Mouse (Mus musculus): Measurements from ENCODE around the gene Morn3. TPM values are rescaled to one million over a fixed set of nuclear protein-coding genes. Genes with fewer than 3 reads are reported as not detected.
"Not testable (repeated sequence)": the region's sequence is repeated elsewhere in the genome, so short reads cannot be mapped to it uniquely, and the experiment has no call there.

The Morn3 gene
- total RNA-seq, 2 experiments from 2014 or later = not detected

GRCm38 (mm10) chr5:123061402-123061749, 14.6 kb upstream of the Morn3 start:
- intact Hi-C loops (cut with DNase I); DNase-seq: not testable (repeated sequence)

GRCm38 (mm10) chr5:123060706-123061401, 14.0 kb upstream of the Morn3 start:
- DNase-seq = no peak
- intact Hi-C loops (cut with DNase I) = no loop called here

- peak in 1 of 2 experiments; percentile 57 for DNase-seq
Observed at GRCm38 (mm10) chr5:123059757-123060520, 13.1 kb upstream of the Morn3 start.

GRCm38 (mm10) chr5:123058251-123059102, 11.7 kb upstream of the Morn3 start:
- intact Hi-C loops (cut with DNase I) = loop anchor here (1.0 kb wide), 1 partner anchor 90 kb away; no protein-coding TSS in a partner anchor
- no peak for DNase-seq

More at GRCm38 (mm10) chr5:123059757-123060520, 13.1 kb upstream of the Morn3 start:
- intact Hi-C loops (cut with DNase I) = loop anchor here (1.0 kb wide), 1 partner anchor 92 kb away; no protein-coding TSS in a partner anchor

- DNase-seq = peak; percentile 96 to 98
Observed at GRCm38 (mm10) chr5:123057366-123058250, 10.8 kb upstream of the Morn3 start.

GRCm38 (mm10) chr5:123051736-123052135, 4.9 kb upstream of the Morn3 start:
- intact Hi-C loops (cut with DNase I) = no loop called here
- no peak for DNase-seq

More at GRCm38 (mm10) chr5:123057366-123058250, 10.8 kb upstream of the Morn3 start:
- intact Hi-C loops (cut with DNase I) = no loop called here

GRCm38 (mm10) chr5:123050918-123051317, 4.1 kb upstream of the Morn3 start:
- DNase-seq = no peak
- intact Hi-C loops (cut with DNase I) = no loop called here

GRCm38 (mm10) chr5:123049271-123049670, 2.5 kb upstream of the Morn3 start:
- DNase-seq = no peak
- intact Hi-C loops (cut with DNase I) = no loop called here

GRCm38 (mm10) chr5:123045561-123046295, 1.1 kb downstream of the Morn3 start:
- DNase-seq = peak; percentile 76 to 77
- intact Hi-C loops (cut with DNase I) = loop anchor here (1.0 kb wide), 3 partner anchors 32 to 120 kb away; no protein-coding TSS in a partner anchor

- intact Hi-C loops (cut with DNase I) = no loop called here
- DNase-seq = no peak
Observed at GRCm38 (mm10) chr5:123043856-123044255, 3.0 kb downstream of the Morn3 start.

- intact Hi-C loops (cut with DNase I) = no loop called here
- DNase-seq = no peak
Observed at GRCm38 (mm10) chr5:123040796-123041195, 6.0 kb downstream of the Morn3 start.

GRCm38 (mm10) chr5:123039120-123039752, 7.6 kb downstream of the Morn3 start:
- intact Hi-C loops (cut with DNase I) = no loop called here
- peak; percentile 78 to 86 for DNase-seq

GRCm38 (mm10) chr5:123038115-123038514, 8.7 kb downstream of the Morn3 start:
- DNase-seq = no peak
- intact Hi-C loops (cut with DNase I) = no loop called here

- intact Hi-C loops (cut with DNase I) = no loop called here
- DNase-seq = no peak
Observed at GRCm38 (mm10) chr5:123035564-123035963, 11.3 kb downstream of the Morn3 start.

- DNase-seq = no peak
- intact Hi-C loops (cut with DNase I) = no loop called here
Observed at GRCm38 (mm10) chr5:123035089-123035488, 11.7 kb downstream of the Morn3 start.

GRCm38 (mm10) chr5:123033646-123034160, 13.1 kb downstream of the Morn3 start:
- no peak for DNase-seq
- intact Hi-C loops (cut with DNase I) = no loop called here

GRCm38 (mm10) chr5:123031312-123031711, 15.5 kb downstream of the Morn3 start:
- intact Hi-C loops (cut with DNase I) = no loop called here

GRCm38 (mm10) chr5:123029729-123030128, 17.1 kb downstream of the Morn3 start:
- no peak for DNase-seq
- intact Hi-C loops (cut with DNase I) = no loop called here

More at GRCm38 (mm10) chr5:123031312-123031711, 15.5 kb downstream of the Morn3 start:
- DNase-seq = no peak

Data from heart, postnatal 36 days (tissue).